Mouse (Mus musculus): ENCODE results near the gene Gabrr3. TPM values are rescaled to one million over a fixed set of nuclear protein-coding genes. Genes with fewer than 3 reads are reported as not detected.

Gene Gabrr3
- polyA plus RNA-seq, 1 experiment: not detected

DNA sequence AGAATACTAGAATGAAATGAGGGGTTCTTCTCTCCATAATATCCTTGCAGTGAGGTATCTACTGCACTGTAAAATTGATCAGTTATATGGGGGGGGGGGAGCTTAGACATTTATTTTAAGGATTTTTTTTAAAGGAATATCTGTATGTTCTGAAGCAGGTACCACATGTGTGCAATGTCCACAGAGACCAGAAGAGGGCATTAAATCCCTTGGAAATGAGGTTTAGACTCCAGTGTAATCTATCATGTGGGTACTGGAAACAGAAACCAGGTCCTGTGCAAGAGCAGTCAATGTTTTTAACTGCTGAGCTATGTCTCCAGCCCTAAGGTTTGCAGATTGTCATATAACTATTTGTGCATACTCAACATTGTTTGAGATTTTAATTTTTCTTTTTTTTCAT lies 42.0 kb downstream of the Gabrr3 start:
- TF ChIP-seq GATA1 (IDR thresholded peaks at IDR 0.05; ENCODE audit: low read length): no peak

DNA sequence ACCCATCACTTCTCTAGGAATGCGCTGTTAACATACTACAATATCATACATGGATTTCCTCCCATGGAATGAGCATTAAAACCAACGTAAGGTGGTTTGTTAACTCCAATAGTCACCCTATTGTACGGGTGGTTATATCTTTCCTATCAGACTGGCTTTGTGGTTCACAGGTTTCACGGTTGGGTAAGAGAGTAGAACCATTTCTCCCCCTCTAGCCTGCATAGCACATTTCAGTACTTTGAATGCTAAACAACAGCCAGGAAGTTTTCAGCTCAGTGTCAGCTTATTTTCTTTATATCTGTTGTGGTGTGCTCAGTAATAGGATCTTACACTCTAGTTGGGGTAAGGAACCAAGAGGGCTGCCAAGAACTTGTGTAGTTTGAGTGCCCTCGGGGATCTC lies 44.7 kb downstream of the Gabrr3 start:
- no peak for TF ChIP-seq GATA1 (IDR thresholded peaks at IDR 0.05; ENCODE audit: low read length)

- no peak for TF ChIP-seq GATA1 (IDR thresholded peaks at IDR 0.05; ENCODE audit: low read length)
Observed at GRCm38 (mm10) chr16:59463567-59463966, 56.4 kb downstream of the Gabrr3 start.

DNA sequence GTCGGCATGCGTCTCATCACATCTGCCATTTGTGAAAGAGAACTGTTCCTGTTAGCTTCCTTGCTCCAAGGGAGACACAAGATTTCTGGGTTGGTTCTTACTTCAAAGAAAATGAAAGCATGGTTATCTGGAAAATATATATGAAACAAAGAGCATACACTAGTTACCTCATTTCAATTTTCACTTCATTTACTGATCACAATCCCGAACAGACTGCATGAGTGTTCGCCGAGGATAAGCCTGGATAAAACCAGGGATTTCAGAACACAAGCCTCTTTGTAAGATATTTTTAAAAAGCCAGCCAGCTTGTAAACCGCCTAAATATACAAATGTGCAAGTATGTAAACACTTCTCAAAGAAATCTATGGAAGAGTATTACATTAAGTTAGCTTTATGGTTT lies 56.8 kb downstream of the Gabrr3 start:
- TF ChIP-seq GATA1 (IDR thresholded peaks at IDR 0.05; ENCODE audit: low read length): no peak

DNA sequence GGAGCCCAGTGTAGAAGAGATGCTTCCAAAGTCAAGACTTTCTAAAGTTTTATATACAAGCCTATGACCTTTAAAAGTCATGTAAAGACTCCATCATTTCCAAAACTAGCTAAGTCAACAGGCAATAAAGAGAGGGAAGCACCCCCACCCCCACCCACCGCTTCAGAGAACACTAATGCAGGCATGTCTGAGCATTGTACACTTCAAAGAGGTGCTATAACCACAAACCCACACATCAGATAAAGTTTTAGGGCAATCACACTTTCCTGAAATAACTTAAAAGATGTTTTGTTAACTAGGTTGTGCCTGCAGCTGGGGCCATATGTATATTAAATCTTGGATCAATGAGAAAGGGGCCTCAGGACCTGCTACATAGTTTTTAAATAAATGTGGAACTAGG lies 62.7 kb downstream of the Gabrr3 start:
- TF ChIP-seq GATA1 (IDR thresholded peaks at IDR 0.05; ENCODE audit: low read length): no peak

- no peak for TF ChIP-seq GATA1 (IDR thresholded peaks at IDR 0.05; ENCODE audit: low read length)
Observed at GRCm38 (mm10) chr16:59471637-59472278, 64.6 kb downstream of the Gabrr3 start, which contains the start of gene Riox2. TSS of gene Riox2 (plus strand) at chr16:59471775.

DNA sequence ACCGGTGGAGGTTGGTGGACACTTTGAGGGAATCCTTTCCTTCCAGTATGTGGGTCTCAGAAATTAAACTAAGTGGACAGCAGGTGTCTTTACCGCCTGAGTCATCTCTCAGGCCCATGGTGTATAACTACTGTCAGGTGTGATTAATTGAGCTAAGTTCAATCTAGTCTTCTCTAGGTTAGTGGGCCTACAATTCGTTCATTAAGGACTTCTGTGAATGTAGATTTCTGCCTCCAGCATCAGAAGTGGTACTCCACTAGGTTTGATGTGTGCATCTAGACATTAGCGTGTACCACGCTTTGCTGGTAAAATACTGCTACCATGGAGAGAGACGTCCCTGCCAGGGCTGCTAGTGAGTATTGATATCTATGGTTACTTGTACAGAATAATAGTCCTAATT lies 65.4 kb downstream of the Gabrr3 start:
- TF ChIP-seq GATA1 (IDR thresholded peaks at IDR 0.05; ENCODE audit: low read length): no peak

DNA sequence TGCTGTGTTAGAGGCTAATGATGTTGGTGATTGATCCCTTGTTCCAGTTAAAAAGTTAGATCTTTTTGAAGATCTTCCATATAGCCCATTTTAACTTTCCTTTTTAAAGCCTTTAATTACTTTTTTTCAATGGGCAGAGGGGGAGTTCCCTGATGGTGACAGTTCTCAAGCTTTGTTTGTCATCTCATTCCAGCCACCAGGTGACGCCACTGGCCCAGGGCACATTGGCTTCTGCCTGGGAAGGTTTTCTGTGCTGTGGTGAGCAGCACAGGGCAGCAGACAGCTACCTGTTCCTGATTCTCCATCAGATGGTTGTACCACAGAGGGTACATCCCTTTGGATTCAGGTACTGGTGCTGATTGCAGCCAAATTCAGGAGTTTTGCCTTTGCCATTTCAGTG lies 67.7 kb downstream of the Gabrr3 start:
- no peak for TF ChIP-seq GATA1 (IDR thresholded peaks at IDR 0.05; ENCODE audit: low read length)

GRCm38 (mm10) chr16:59477955-59478354 lies 70.8 kb downstream of the Gabrr3 start:
- TF ChIP-seq GATA1 (IDR thresholded peaks at IDR 0.05; ENCODE audit: low read length): no peak

- TF ChIP-seq GATA1 (IDR thresholded peaks at IDR 0.05; ENCODE audit: low read length): no peak
Observed at GRCm38 (mm10) chr16:59487239-59487638, 80.1 kb downstream of the Gabrr3 start.

DNA sequence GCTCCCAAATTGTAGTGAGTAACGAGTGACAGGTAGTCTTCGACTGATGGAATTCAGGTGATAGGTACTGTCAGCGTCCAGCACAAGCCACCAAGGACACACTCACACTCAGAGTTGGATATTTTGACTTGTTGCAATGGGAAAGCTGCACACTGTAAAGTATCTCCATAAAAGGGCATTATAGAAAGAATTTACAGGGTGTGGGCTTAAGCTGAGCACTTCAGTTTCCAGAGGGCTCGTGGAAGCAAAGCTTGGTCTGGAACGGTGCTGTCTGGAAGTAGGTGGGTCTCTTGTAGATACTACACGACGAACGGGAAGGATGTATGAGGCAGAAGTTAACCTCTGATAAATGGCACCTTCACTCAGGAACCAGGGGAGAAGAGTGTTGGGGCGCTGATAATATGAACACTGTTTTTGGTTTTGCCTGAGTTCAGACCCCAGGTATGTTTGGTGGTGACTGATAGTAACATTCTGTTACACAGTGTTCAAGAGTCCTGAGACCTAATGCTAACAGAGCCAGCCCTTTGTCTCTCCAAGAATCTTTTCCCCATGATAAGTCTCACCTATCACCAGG lies 80.9 kb downstream of the Gabrr3 start:
- no peak for TF ChIP-seq GATA1 (IDR thresholded peaks at IDR 0.05; ENCODE audit: low read length)

DNA sequence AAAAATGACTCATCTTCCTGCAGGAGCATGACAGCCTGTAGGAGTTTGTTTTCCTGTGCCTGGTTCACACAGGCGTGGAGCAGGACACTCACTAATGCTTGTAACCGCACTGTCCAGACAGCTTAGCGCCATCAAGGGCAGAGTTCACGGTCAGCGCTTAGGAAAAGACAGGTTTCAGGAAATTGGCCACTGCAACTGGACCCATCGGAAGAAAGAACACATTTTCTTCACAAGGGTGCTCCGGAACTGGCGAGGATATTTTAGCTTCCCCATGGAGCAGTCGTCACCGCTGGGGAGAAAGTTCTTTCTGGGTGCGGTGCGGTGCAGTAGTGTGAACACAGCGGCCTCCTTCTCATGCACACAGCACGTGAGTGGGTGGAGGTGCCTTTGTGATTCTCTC lies 86.1 kb downstream of the Gabrr3 start:
- TF ChIP-seq GATA1 (IDR thresholded peaks at IDR 0.05; ENCODE audit: low read length): no peak

GRCm38 (mm10) chr16:59497947-59498346 lies 90.8 kb downstream of the Gabrr3 start:
- TF ChIP-seq GATA1 (IDR thresholded peaks at IDR 0.05; ENCODE audit: low read length): no peak

DNA sequence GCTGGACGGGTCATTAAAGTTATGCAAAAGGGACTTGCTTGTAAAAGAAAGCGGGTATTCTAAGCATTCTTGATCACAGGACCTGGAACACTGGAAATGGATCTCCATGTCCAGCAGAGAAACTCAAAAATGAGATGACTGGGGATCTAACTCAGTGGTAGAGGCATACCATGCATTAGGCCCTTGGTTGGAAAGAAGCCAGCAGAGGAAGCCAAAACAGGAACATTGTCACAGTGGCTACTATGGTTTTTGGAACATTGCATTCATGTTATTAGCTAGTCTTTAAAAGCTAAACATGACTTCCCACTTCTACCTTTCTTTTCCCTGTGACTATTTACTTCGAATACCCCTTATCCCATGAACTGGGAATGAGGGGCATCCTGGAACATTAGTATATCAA lies 92.0 kb downstream of the Gabrr3 start:
- TF ChIP-seq GATA1 (IDR thresholded peaks at IDR 0.05; ENCODE audit: low read length): no peak

DNA sequence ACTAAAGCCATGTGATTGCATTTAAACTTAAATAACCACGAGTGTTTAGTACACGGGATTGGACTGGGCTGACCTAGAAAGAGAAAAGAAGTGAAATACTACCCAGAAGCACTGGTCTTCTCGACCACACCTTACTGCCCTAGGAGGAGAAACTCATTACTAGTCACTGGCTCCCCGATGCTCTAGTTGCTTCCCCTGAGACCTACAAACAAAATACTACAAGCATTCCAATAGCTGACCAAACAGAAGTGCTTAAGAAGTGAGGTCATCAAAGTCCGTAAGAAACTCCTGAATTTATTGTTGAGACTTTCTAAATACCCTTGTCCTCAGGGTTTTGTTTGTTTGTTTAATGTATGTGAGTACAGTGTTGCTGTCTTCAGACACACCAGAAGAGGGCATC lies 102.7 kb downstream of the Gabrr3 start:
- no peak for TF ChIP-seq GATA1 (IDR thresholded peaks at IDR 0.05; ENCODE audit: low read length)

Other genes with a start within 250 kb of the Gabrr3 start
- gene Olfr196, start 236.9 kb upstream of the Gabrr3 start, polyA plus RNA-seq (2012): not detected in 2 replicates
- gene Olfr198, start 203.8 kb upstream of the Gabrr3 start, polyA plus RNA-seq (2012): not detected in 2 replicates
- not detected in 2 replicates for gene Olfr199, start 187.6 kb upstream of the Gabrr3 start, polyA plus RNA-seq (2012)
- not detected in 2 replicates for gene Olfr201, start 134.7 kb upstream of the Gabrr3 start, polyA plus RNA-seq (2012)
- gene Olfr202, start 120.5 kb upstream of the Gabrr3 start, polyA plus RNA-seq (2012): not detected in 2 replicates
- not detected in 2 replicates for gene Olfr203, start 108.5 kb upstream of the Gabrr3 start, polyA plus RNA-seq (2012)
- gene Olfr204, start 89.1 kb upstream of the Gabrr3 start, polyA plus RNA-seq (2012): not detected in 2 replicates
- gene Olfr205, start 76.2 kb upstream of the Gabrr3 start, polyA plus RNA-seq (2012): not detected in 2 replicates
- not detected in 2 replicates for gene Olfr206, start 58.1 kb upstream of the Gabrr3 start, polyA plus RNA-seq (2012)
- gene Olfr209, start 43.3 kb upstream of the Gabrr3 start, polyA plus RNA-seq (2012): not detected in 2 replicates
- gene Riox2, start 64.4 kb downstream of the Gabrr3 start, polyA plus RNA-seq (2012): 6.2 and 8.6 TPM in 2 replicates
- 0.03 and 0.08 TPM in 2 replicates for gene Crybg3, start 193.6 kb downstream of the Gabrr3 start, polyA plus RNA-seq (2012)
- 5.6 and 5.8 TPM in 2 replicates for gene Arl6, start 232.1 kb downstream of the Gabrr3 start, polyA plus RNA-seq (2012)

Measured in G1E-ER4 (cell line).